ENCODE assay signal across 28 mouse cellular contexts in the genomic region with DNA sequence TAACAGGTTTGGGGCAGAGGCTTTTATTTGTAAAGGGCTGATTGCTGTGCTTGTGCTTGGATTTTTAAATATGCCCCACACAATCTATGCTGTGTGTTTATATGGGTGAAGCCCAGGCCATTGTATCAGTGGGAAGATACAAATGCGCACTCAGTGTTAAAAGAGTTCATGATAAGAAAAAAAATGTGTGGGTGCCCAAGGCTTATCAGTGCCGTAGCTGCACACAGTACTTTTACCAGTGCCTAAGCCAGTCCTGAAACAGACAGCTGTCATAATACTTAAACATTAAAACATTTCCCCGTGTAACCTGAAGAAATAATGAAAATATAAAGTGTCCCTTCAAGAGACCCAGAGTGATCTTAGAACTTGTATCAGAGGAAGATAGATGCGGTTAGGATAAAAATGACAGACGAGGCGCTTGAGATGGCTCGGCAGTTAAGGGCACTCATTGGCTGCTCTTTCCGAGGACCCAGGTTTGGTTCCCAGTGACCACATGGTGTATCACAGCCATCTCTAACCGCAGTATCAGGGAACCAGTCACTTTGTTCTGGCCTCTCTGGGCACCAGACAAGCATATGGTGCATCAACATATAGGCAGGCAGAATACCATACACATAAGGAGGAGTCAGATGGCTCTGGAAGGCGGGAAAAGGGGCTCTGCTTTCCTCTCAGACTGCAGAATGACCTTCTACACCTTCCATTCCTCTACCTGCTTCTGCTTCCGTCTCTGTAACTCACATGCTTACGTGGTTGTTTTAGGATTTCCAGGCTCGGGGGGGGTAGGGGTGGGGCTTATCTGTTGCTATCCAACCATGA. TPM values are rescaled to one million over a fixed set of nuclear protein-coding genes. Genes with fewer than 3 reads are reported as not detected.
A peak's percentile ranks its signal among the peaks of the same experiment; 100 is the strongest.
DNase-seq lines count a peak whose midpoint lies in the region; ATAC-seq and TF ChIP-seq lines count a peak whose summit lies in the region.
"Had no signal": no experiment of that assay in that cellular context is flagged by ENCODE, and none has a peak within 500 bp of the region (broad histone marks: within the 10 kb centered on the region; RNA-seq: fewer than 3 reads in every experiment).

No protein-coding gene starts in this region.

- no peak for TF ChIP-seq CTCF in liver, embryonic 14.5 days (IDR thresholded peaks at IDR 0.05; ENCODE audit: low read depth)
- TF ChIP-seq CTCF in thymus, adult 2 months (IDR thresholded peaks at IDR 0.05; ENCODE audit: borderline replicate concordance, control insufficient read depth, extremely low read depth, insufficient read depth, low read length, poor library complexity) = no peak

- DNase-seq in heart, adult 11 months = peak; percentile 60
- DNase-seq in heart, postnatal 36 days = no peak
- peak; percentile 14 for DNase-seq in testis, postnatal 10 days (ENCODE audit: low spot score)
- no peak for DNase-seq in testis, postnatal 14 days (ENCODE audit: low spot score)
- peak in 2 of 3 experiments; percentile 59 to 62 for DNase-seq in liver, embryonic 14.5 days (ENCODE audit: low read depth in 3 of 3, low spot score in 3 of 3)
- no peak for DNase-seq in thymus, adult 2 months
- DNase-seq in gastrocnemius, postnatal 14 days = no peak
- DNase-seq: adrenal gland, postnatal 25 days; cerebellum, adult 8-10 months; cerebellum, postnatal 25 days; gastrocnemius, adult 2 months; heart, postnatal 14 days; kidney, adult 11 months; kidney, postnatal 14 days; lung, adult 2 months; lung, postnatal 10 days; right cerebral cortex, postnatal 25 days; spleen, adult 18-20 months had no signal

- H3K9me3 ChIP-seq in liver, embryonic 14.5 days (ENCODE audit: control insufficient read depth, low read length) = no peaks in the 10 kb centered on the region
- H3K9me3 ChIP-seq in hindbrain, embryonic 13.5 days = no peaks in the 10 kb centered on the region
- H3K9me3 ChIP-seq: forebrain, embryonic 10.5 days; forebrain, embryonic 15.5 days; limb, embryonic 13.5 days; midbrain, embryonic 10.5 days had no signal

- no peak overlapping the region for H3K4me2 ChIP-seq in liver, embryonic 14.5 days (ENCODE audit: low read depth)
- H3K4me2 ChIP-seq in hindbrain, embryonic 13.5 days = no peak overlapping the region
- H3K4me2 ChIP-seq: forebrain, embryonic 15.5 days; limb, embryonic 13.5 days had no signal

- ATAC-seq in liver, embryonic 14.5 days (ENCODE audit: insufficient read depth) = peak; percentile 67; the same call in 1 of the 2 replicates
- ATAC-seq in hindbrain, embryonic 13.5 days (ENCODE audit: low FRiP score) = no peak
- ATAC-seq: forebrain, embryonic 15.5 days; hindbrain, postnatal 0 days; midbrain, embryonic 16.5 days had no signal

- H3K4me1 ChIP-seq in liver, embryonic 14.5 days (replicated peaks; ENCODE audit: control insufficient read depth in 2 of 2, insufficient read depth in 2 of 2, low read length in 1 of 2) = peaks cover 0 to 6% of the 10 kb centered on the region in 2 experiments; a peak in 3 of 4 replicates
- no peaks in the 10 kb centered on the region for H3K4me1 ChIP-seq in hindbrain, embryonic 13.5 days (replicated peaks)
- no peaks in the 10 kb centered on the region for H3K4me1 ChIP-seq in thymus, adult 2 months (replicated peaks; ENCODE audit: control insufficient read depth, insufficient read depth, low read length)
- H3K4me1 ChIP-seq: forebrain, embryonic 10.5 days; forebrain, embryonic 15.5 days; limb, embryonic 13.5 days; midbrain, embryonic 10.5 days had no signal

- no peaks in the 10 kb centered on the region for H3K27me3 ChIP-seq in liver, embryonic 14.5 days (ENCODE audit: control insufficient read depth, insufficient read depth, low read length)
- H3K27me3 ChIP-seq in hindbrain, embryonic 13.5 days = no peaks in the 10 kb centered on the region
- no peaks in the 10 kb centered on the region for H3K27me3 ChIP-seq in thymus, adult 2 months (ENCODE audit: control insufficient read depth, insufficient read depth, low read length)
- H3K27me3 ChIP-seq: forebrain, embryonic 15.5 days; limb, embryonic 13.5 days had no signal

- TF ChIP-seq POLR2A in thymus, adult 2 months (IDR thresholded peaks at IDR 0.05; ENCODE audit: control insufficient read depth, extremely low read depth, insufficient read depth, low read length, poor library complexity) = no peak

- TF ChIP-seq EP300 in liver, embryonic 14.5 days (IDR thresholded peaks at IDR 0.05; ENCODE audit: low read depth) = no peak

- H3K36me3 ChIP-seq in liver, embryonic 14.5 days (replicated peaks; ENCODE audit: control insufficient read depth, insufficient read depth, low read depth) = no peaks in the 10 kb centered on the region; the same call in 1 of the 2 replicates
- H3K36me3 ChIP-seq in hindbrain, embryonic 13.5 days = peaks cover 56% of the 10 kb centered on the region
- 0 out of 2 replicates have a peak, but pooled peaks cover 3% of the 10 kb centered on the region for H3K36me3 ChIP-seq in thymus, adult 2 months (ENCODE audit: control insufficient read depth, insufficient read depth, low read length)

- H3K4me3 ChIP-seq in liver, embryonic 14.5 days (ENCODE audit: insufficient read depth in 1 of 2, low read depth in 2 of 2, low read length in 2 of 2) = no peak overlapping the region
- H3K4me3 ChIP-seq in hindbrain, embryonic 13.5 days = no peak overlapping the region
- H3K4me3 ChIP-seq in thymus, adult 2 months (ENCODE audit: control insufficient read depth, insufficient read depth, low read length) = no peak overlapping the region
- H3K4me3 ChIP-seq: forebrain, embryonic 10.5 days; forebrain, embryonic 15.5 days; gastrocnemius, adult 2 months; left cerebral cortex, adult 2 months; limb, embryonic 13.5 days; midbrain, embryonic 10.5 days had no signal

- WGBS in liver, embryonic 14.5 days (ENCODE audit: insufficient replicate concordance) = 54% methylated on average over 13 of the region's 13 CpGs
- WGBS in hindbrain, embryonic 13.5 days = 91% methylated on average over 13 of the region's 13 CpGs
- WGBS in thymus, adult 2 months = 96% methylated on average over 13 of the region's 13 CpGs

- no peak overlapping the region for H3K27ac ChIP-seq in liver, embryonic 14.5 days
- no peak overlapping the region for H3K27ac ChIP-seq in hindbrain, embryonic 13.5 days
- H3K27ac ChIP-seq in thymus, adult 2 months (ENCODE audit: control insufficient read depth, insufficient read depth, low read length) = no peak overlapping the region
- H3K27ac ChIP-seq: forebrain, embryonic 10.5 days; forebrain, embryonic 15.5 days; gastrocnemius, adult 2 months; hindbrain, postnatal 0 days; left cerebral cortex, adult 2 months; limb, embryonic 13.5 days; macrophage; midbrain, embryonic 10.5 days; stomach, postnatal 0 days had no signal

- intact Hi-C loops in heart, postnatal 36 days (cut with DNase I) = no loop called here
- intact Hi-C loops in gastrocnemius, postnatal 14 days (cut with DNase I; ENCODE audit: low total_unique reads) = no loop called here

- H3K9ac ChIP-seq in liver, embryonic 14.5 days (replicated peaks) = no peak overlapping the region
- H3K9ac ChIP-seq in hindbrain, embryonic 13.5 days = no peak overlapping the region
- H3K9ac ChIP-seq: forebrain, embryonic 15.5 days; limb, embryonic 13.5 days had no signal

RNA-seq across cellular contexts. Expression of gene Cd180, which starts 46.6 kb away (rescaled TPM):
- total RNA-seq in heart, postnatal 36 days (2021) = 1 to 10 TPM; 1.1 TPM
- 1.2 and 1.6 TPM in 2 replicates for polyA plus RNA-seq in liver, embryonic 14.5 days (2012; rRNA removed)
- polyA plus RNA-seq in liver, embryonic 14.5 days (2014; fragmentation: Nextera tagmentation; extraction: Ambion mirVana) = 0.88 and 1.4 TPM in 2 replicates
- polyA plus RNA-seq in hindbrain, embryonic 13.5 days (2015; fragmentation: Nextera tagmentation; extraction: Ambion mirVana) = 0.57 and 0.76 TPM in 2 replicates
- 4.1 and 4.5 TPM in 2 replicates for polyA plus RNA-seq in thymus, adult 2 months (2012; rRNA removed)
- under 1 TPM; 0.20 to 0.45 TPM for total RNA-seq in gastrocnemius, postnatal 14 days (2021)

Comparison
In these comparisons a context has a peak if more than half of its experiments do, and no peak if none do; other contexts are left out.
1. DNase-seq: peak in heart, adult 11 months (single experiment), testis, postnatal 10 days (single experiment) and liver, embryonic 14.5 days (2 of 3); none in heart, postnatal 36 days (0 of 2), testis, postnatal 14 days (single experiment), thymus, adult 2 months (single experiment) and gastrocnemius, postnatal 14 days (single experiment).